Mouse (Mus musculus): ENCODE results near the gene Lhfpl5. TPM values are rescaled to one million over a fixed set of nuclear protein-coding genes. Genes with fewer than 3 reads are reported as not detected.
"Not testable (repeated sequence)": the region's sequence is repeated elsewhere in the genome, so short reads cannot be mapped to it uniquely, and the experiment has no call there.

Gene Lhfpl5
- polyA plus RNA-seq, 1 experiment from 2014 or later: 1.5 TPM

DNA sequence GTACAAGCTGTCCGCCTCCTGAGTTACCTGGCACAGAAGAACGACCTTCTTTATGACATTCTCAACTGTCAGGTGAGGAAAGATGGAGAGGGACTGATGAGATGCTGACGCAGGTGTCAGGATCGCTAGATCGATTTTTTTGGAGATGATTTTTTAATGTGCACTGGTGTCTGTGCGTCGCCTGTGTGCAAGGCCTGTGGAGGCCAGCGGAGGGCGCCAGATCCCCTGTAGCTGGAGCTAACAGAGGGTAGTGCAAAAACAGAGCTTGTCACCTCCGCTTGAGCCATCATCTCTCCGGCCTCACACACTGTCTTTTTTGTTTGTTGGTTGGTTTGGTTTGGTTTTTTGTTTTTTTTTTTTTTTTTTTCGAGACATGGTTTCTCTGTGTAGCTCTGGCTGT, 37.6 kb upstream of the Lhfpl5 start:
- Histone ChIP-seq H3K27me3 (ENCODE audit: control insufficient read depth, insufficient read depth, low read length) (no peaks in the 10 kb centered on the region), H3K4me1 (replicated peaks; ENCODE audit: control insufficient read depth, insufficient read depth, low read length) (no peaks in the 10 kb centered on the region), H3K9me3 (ENCODE audit: control insufficient read depth, low read length) (peaks cover 2% of the 10 kb centered on the region; the same call in 1 of the 2 replicates), H3K9ac (ENCODE audit: low read length) (no peak overlapping the region), H3K27ac (ENCODE audit: low read depth, low read length) (no peak overlapping the region), H3K4me2 (ENCODE audit: low read depth, low read length, severe bottlenecking) (no peak overlapping the region), H3K36me3 (ENCODE audit: control insufficient read depth, insufficient read depth, low read length) (no peaks in the 10 kb centered on the region), H3K4me3 (ENCODE audit: low read depth, low read length) (no peak overlapping the region)
- WGBS: 51% methylated on average over 12 of the region's 12 CpGs
- DNase-seq (ENCODE audit: low spot score) (no peak), ATAC-seq (replicated peaks; ENCODE audit: low FRiP score) (no peak)

DNA sequence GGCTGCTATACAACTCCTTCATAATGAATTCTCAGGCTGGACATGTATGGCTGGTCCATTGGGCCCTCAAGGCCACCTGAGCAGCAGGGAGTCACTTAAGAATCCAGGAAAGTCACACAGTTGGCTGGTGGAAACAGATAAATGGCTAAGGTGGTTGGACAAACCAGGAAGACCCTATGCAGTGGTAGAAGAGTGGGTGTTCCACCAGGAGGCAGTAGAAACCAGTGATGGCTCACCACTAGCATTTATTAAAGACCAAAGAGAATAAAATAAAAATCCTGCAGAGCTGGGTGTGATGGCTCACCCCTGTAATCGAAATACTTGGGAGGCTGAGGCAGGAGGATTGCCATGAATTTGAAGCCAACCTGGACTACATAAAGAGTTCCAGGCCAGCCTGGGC, 28.5 kb upstream of the Lhfpl5 start:
- no peaks in the 10 kb centered on the region for H3K36me3 ChIP-seq (ENCODE audit: control insufficient read depth, insufficient read depth, low read length)
- no peak overlapping the region for H3K4me2 ChIP-seq (ENCODE audit: low read depth, low read length, severe bottlenecking)
- no peak overlapping the region for H3K4me3 ChIP-seq (ENCODE audit: low read depth, low read length)
- no peaks in the 10 kb centered on the region for H3K4me1 ChIP-seq (replicated peaks; ENCODE audit: control insufficient read depth, insufficient read depth, low read length)
- ATAC-seq (replicated peaks; ENCODE audit: low FRiP score) (no peak), DNase-seq (ENCODE audit: low spot score) (no peak)
- H3K9ac ChIP-seq (ENCODE audit: low read length): no peak overlapping the region
- 93% methylated on average over 1 of the region's 1 CpGs for WGBS
- H3K27ac ChIP-seq (ENCODE audit: low read depth, low read length): no peak overlapping the region
- no peaks in the 10 kb centered on the region for H3K9me3 ChIP-seq (ENCODE audit: control insufficient read depth, low read length)
- no peaks in the 10 kb centered on the region for H3K27me3 ChIP-seq (ENCODE audit: control insufficient read depth, insufficient read depth, low read length)

DNA sequence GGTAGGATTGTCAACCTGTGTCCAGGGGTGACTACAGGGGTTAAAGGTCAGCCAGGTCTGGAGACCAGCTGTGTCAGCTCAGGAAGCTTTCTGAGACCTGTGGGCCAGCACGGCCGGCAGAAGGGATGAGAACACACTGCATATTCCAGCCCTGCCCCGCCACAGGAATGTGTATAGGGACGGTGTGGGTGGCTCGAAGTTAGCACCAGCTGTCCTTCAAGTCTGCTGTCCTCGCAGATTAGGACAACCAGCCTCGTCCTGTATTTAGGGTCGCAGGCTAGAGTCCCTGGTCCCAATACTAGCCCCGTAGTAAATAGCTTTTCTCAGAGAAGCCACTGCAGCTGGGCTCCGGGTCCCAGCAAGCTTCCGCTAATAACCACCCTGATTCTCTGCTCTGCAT, 26.9 kb upstream of the Lhfpl5 start:
- DNase-seq (ENCODE audit: low spot score): no peak
- Histone ChIP-seq H3K4me1 (replicated peaks; ENCODE audit: control insufficient read depth, insufficient read depth, low read length) (peaks cover 3% of the 10 kb centered on the region; the same call in 1 of the 2 replicates), H3K4me2 (ENCODE audit: low read depth, low read length, severe bottlenecking) (no peak overlapping the region), H3K9me3 (ENCODE audit: control insufficient read depth, low read length) (no peaks in the 10 kb centered on the region), H3K4me3 (ENCODE audit: low read depth, low read length) (no peak overlapping the region), H3K9ac (ENCODE audit: low read length) (no peak overlapping the region), H3K36me3 (ENCODE audit: control insufficient read depth, insufficient read depth, low read length) (no peaks in the 10 kb centered on the region), H3K27ac (ENCODE audit: low read depth, low read length) (no peak overlapping the region), H3K27me3 (ENCODE audit: control insufficient read depth, insufficient read depth, low read length) (no peaks in the 10 kb centered on the region)
- WGBS: 74% methylated on average over 11 of the region's 11 CpGs
- no peak for ATAC-seq (replicated peaks; ENCODE audit: low FRiP score)

DNA sequence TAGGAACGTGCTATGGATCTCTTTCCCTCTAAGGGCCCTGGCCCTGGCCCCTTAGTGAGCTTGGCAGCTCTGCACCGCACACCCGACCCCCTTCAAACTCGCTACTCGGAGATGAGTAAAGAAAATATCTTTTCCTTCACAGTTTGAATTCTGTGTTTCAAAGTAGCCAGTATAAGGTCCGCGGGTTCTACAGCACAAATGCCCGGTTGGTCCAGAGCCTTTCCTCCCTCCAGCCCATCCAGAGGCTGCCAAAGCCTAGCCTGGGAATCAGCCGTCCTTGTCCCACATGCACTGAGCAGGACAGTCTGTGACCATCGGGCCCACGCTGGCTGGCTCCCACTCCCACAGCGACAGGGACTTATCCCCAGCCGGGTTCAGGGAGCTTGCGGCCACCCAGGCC, 26.3 kb upstream of the Lhfpl5 start, which contains the start of gene Clpsl2:
Gene Clpsl2 (plus strand): TSS at position 301 of the 400 bp plus-strand sequence.
- WGBS: 79% methylated on average over 14 of the region's 14 CpGs
- no peaks in the 10 kb centered on the region for H3K36me3 ChIP-seq (ENCODE audit: control insufficient read depth, insufficient read depth, low read length)
- H3K4me2 ChIP-seq (ENCODE audit: low read depth, low read length, severe bottlenecking): no peak within 1 kb of the TSS
- ATAC-seq (replicated peaks; ENCODE audit: low FRiP score) (no peak), DNase-seq (ENCODE audit: low spot score) (no peak)
- no peak within 1 kb of the TSS for H3K4me3 ChIP-seq (ENCODE audit: low read depth, low read length)
- H3K9ac ChIP-seq (ENCODE audit: low read length): no peak within 1 kb of the TSS
- peaks cover 3% of the 10 kb centered on the region; the same call in 1 of the 2 replicates for H3K4me1 ChIP-seq (replicated peaks; ENCODE audit: control insufficient read depth, insufficient read depth, low read length)
- H3K27me3 ChIP-seq (ENCODE audit: control insufficient read depth, insufficient read depth, low read length): no peaks in the 10 kb centered on the region
- no peak within 1 kb of the TSS for H3K27ac ChIP-seq (ENCODE audit: low read depth, low read length)
- H3K9me3 ChIP-seq (ENCODE audit: control insufficient read depth, low read length): no peaks in the 10 kb centered on the region

DNA sequence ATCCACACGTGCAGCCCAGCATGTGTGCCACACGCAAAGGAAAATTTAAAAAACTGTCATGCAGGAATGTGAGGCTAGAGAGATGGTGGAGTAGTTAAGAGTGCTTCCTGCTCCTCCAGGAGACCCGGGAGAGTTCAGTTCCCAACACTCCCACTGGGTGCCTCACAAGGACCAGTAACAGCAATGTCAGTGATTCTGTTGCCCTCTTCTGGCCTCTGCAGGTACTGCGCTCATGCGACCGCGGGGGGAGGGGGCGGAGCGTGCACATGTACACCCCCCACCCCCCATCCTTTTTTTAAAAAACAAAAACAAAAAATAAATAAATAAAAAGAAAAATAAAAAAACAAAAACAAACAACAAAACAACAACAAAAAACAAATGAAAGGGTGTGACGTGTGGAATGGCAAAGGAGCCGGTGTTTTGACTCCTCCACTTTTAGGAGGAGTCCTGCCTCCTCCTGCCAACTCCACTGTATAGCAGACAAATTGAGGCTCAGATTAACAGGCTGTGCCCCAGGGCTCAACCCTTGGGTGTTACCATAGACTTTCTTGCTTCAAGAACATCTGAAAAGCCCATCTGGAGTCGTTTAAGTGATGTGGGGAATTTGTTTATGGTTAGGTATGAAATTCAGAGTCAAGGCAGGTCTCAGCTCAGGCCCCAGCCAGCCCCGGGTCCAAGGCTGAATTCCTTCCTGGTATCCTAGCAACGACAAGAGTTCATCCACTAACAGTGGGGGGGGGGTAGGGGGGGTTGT, 22.2 kb upstream of the Lhfpl5 start:
- no peak for ATAC-seq (replicated peaks; ENCODE audit: low FRiP score)
- H3K4me2 ChIP-seq (ENCODE audit: low read depth, low read length, severe bottlenecking): no peak overlapping the region
- no peak overlapping the region for H3K9ac ChIP-seq (ENCODE audit: low read length)
- WGBS: 7% methylated on average over 14 of the region's 14 CpGs
- no peaks in the 10 kb centered on the region for H3K27me3 ChIP-seq (ENCODE audit: control insufficient read depth, insufficient read depth, low read length)
- peak; percentile 87 for DNase-seq (ENCODE audit: low spot score)
- H3K4me3 ChIP-seq (ENCODE audit: low read depth, low read length): no peak overlapping the region
- H3K9me3 ChIP-seq (ENCODE audit: control insufficient read depth, low read length): no peaks in the 10 kb centered on the region
- H3K36me3 ChIP-seq (ENCODE audit: control insufficient read depth, insufficient read depth, low read length): no peaks in the 10 kb centered on the region
- H3K27ac ChIP-seq (ENCODE audit: low read depth, low read length): no peak overlapping the region
- peaks cover 3% of the 10 kb centered on the region; the same call in 1 of the 2 replicates for H3K4me1 ChIP-seq (replicated peaks; ENCODE audit: control insufficient read depth, insufficient read depth, low read length)

DNA sequence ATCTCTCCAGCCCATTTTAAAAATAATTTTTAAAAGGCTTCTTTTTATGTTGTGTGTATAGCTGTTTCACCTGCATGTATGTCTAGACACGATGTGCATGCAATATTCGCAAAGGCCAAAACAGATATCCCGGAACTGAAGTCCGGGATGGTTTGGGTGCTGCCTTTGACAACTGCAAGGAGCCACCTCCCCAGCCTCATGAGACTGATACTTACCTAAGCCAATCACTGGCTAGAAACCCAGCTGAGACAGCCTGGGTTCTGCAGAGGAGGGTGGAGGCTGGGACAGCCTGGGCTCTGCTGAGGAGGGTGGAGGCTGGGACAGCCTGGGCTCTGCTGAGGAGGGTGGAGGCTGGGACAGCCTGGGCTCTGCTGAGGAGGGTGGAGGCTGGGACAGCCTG, 21.4 kb upstream of the Lhfpl5 start:
- H3K27me3 ChIP-seq (ENCODE audit: control insufficient read depth, insufficient read depth, low read length); H3K9me3 ChIP-seq (ENCODE audit: control insufficient read depth, low read length); H3K27ac ChIP-seq (ENCODE audit: low read depth, low read length); DNase-seq (ENCODE audit: low spot score); H3K36me3 ChIP-seq (ENCODE audit: control insufficient read depth, insufficient read depth, low read length); H3K4me1 ChIP-seq (replicated peaks; ENCODE audit: control insufficient read depth, insufficient read depth, low read length); H3K4me3 ChIP-seq (ENCODE audit: low read depth, low read length); ATAC-seq (replicated peaks; ENCODE audit: low FRiP score); H3K4me2 ChIP-seq (ENCODE audit: low read depth, low read length, severe bottlenecking); H3K9ac ChIP-seq (ENCODE audit: low read length): not testable (repeated sequence)
- WGBS: 89% methylated on average over 4 of the region's 4 CpGs

DNA sequence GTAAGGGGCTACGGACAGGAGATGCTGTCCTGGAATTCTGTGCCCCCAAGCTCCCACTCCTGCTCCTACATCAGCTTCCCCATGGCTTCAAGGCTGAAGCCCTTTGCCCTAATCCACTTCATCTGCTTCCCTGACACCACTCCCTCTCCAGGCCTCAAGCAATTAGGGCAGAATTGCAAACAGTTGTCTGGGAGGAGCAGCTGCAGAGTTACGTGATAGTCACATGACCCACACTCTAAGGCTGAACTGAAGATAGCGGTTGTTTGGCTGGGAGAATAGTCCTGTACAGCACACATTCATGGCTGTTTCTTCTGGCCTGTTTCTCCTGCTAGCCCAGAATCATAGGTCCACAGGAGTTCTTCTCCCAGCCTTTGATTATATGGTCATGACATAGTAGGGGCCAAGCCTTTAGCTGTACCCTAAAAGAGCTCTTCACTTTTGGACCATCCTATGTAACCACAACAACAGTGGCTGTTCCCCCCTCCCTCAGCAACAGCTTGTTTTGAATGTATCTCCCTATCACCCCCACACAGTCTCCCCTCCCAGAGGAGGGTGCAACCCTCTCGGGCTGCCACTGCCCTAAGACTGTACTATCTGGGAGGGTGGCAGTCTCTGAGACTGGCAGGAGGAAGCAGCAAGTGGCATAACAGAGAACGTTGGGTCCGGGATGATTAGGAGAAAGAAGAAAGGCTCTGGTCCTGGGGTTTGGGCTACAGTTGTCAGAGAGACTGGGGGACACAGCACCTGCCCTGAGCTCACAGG, 18.6 kb upstream of the Lhfpl5 start:
- DNase-seq (ENCODE audit: low spot score) (no peak), ATAC-seq (replicated peaks; ENCODE audit: low FRiP score) (no peak)
- no peak overlapping the region for H3K4me3 ChIP-seq (ENCODE audit: low read depth, low read length)
- H3K27me3 ChIP-seq (ENCODE audit: control insufficient read depth, insufficient read depth, low read length): no peaks in the 10 kb centered on the region
- 57% methylated on average over 6 of the region's 6 CpGs for WGBS
- no peak overlapping the region for H3K9ac ChIP-seq (ENCODE audit: low read length)
- H3K9me3 ChIP-seq (ENCODE audit: control insufficient read depth, low read length): no peaks in the 10 kb centered on the region
- no peaks in the 10 kb centered on the region for H3K36me3 ChIP-seq (ENCODE audit: control insufficient read depth, insufficient read depth, low read length)
- H3K4me2 ChIP-seq (ENCODE audit: low read depth, low read length, severe bottlenecking): no peak overlapping the region
- H3K4me1 ChIP-seq (replicated peaks; ENCODE audit: control insufficient read depth, insufficient read depth, low read length): peaks cover 3% of the 10 kb centered on the region; the same call in 1 of the 2 replicates
- no peak overlapping the region for H3K27ac ChIP-seq (ENCODE audit: low read depth, low read length)

DNA sequence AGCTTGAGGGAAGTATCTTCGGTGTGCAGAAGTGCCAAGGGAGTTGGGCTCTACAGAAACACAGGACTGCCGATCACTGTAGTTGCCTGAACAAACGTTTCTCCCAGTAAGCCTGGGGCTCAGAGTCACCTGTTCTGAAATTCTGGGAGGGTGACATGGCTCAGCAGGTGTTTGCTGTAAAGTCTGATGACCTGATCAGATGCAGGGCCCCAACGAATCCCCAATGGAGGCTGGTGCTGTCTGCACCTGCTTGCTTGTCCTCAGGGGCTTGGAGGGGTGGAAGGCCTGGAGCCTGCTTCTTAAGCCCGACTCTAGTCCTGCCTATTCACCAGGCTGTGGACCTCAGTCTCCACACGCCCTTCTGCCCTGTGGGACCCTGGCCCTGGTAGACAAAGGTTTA, 17.7 kb upstream of the Lhfpl5 start:
- DNase-seq (ENCODE audit: low spot score) (no peak), ATAC-seq (replicated peaks; ENCODE audit: low FRiP score) (no peak)
- Histone ChIP-seq H3K27me3 (ENCODE audit: control insufficient read depth, insufficient read depth, low read length) (no peaks in the 10 kb centered on the region), H3K9ac (ENCODE audit: low read length) (no peak overlapping the region), H3K4me2 (ENCODE audit: low read depth, low read length, severe bottlenecking) (no peak overlapping the region), H3K9me3 (ENCODE audit: control insufficient read depth, low read length) (no peaks in the 10 kb centered on the region), H3K4me1 (replicated peaks; ENCODE audit: control insufficient read depth, insufficient read depth, low read length) (peaks cover 3% of the 10 kb centered on the region; the same call in 1 of the 2 replicates), H3K36me3 (ENCODE audit: control insufficient read depth, insufficient read depth, low read length) (no peaks in the 10 kb centered on the region), H3K27ac (ENCODE audit: low read depth, low read length) (no peak overlapping the region), H3K4me3 (ENCODE audit: low read depth, low read length) (no peak overlapping the region)
- WGBS: 77% methylated on average over 6 of the region's 6 CpGs
